Mouse (Mus musculus): Measurements from ENCODE around the gene Cttnbp2. TPM values are rescaled to one million over a fixed set of nuclear protein-coding genes. Genes with fewer than 3 reads are reported as not detected.

The Cttnbp2 gene
- 1 to 10 TPM; 6.3 to 6.8 TPM for total RNA-seq (2021)

DNA sequence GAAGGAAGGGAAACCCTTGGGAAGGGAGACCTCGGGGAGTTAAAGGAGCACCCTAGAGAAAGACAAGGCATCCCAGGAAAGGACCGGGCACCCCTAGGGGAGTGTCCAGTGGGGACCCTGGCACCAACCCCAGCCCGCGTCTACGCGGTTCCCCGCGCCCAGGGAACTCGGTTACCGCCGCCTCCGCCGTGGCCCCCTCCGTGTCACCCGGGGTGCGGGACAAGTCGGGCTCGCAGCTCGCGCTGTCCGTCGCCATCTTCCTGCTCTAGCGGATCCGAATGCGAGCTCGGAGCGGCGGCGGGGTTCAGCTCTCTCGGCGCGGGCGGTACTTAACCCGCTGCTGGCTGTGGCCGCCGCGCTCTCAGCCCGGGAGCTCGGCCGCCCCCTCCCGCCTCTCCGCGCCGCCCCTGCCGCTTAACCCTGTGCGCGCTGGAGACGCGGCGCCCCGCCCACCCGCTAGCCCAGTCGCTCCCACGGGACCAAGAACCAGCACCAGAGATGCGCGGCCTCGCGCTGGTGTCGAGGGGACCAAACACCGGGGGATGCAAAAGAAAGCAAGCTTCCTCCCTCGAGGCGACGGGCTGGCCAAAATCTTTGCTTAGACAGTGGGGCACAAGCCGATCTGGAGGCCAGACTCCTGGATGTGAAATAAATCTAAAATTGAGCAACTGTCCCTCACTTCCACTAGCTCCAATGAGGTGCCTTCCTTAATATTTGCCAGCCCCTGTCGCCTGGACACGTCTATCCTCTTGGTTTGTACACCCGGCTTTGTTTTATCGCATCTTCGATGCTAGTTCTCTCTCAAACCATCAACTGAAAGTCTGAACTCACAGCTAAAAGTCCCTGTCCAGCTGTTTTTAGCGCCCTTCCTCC lies at the start of gene Cttnbp2:
Gene Cttnbp2 (minus strand): TSS at position 364 of the 873 bp plus-strand sequence.
- peak; percentile 76 for DNase-seq

DNA sequence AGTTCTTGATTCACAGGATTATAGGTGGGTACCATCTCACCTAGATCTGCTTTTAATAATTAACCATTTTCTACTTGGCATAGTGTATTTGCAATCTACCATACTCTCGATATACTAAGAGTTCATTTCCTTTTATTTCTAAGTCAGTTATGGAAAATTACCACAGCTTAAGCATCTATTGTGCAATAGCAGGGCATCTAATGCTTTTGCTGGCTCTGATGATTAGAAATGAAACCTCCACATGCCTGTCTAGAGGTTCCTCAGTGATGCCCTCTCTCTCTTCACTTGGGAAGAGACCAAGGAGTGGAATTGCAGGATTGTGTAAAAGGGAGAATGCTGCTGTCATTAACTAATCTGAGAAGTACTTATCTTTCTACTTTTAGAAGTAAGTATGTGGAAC lies 44.4 kb upstream of the Cttnbp2 start:
- DNase-seq: no peak

DNA sequence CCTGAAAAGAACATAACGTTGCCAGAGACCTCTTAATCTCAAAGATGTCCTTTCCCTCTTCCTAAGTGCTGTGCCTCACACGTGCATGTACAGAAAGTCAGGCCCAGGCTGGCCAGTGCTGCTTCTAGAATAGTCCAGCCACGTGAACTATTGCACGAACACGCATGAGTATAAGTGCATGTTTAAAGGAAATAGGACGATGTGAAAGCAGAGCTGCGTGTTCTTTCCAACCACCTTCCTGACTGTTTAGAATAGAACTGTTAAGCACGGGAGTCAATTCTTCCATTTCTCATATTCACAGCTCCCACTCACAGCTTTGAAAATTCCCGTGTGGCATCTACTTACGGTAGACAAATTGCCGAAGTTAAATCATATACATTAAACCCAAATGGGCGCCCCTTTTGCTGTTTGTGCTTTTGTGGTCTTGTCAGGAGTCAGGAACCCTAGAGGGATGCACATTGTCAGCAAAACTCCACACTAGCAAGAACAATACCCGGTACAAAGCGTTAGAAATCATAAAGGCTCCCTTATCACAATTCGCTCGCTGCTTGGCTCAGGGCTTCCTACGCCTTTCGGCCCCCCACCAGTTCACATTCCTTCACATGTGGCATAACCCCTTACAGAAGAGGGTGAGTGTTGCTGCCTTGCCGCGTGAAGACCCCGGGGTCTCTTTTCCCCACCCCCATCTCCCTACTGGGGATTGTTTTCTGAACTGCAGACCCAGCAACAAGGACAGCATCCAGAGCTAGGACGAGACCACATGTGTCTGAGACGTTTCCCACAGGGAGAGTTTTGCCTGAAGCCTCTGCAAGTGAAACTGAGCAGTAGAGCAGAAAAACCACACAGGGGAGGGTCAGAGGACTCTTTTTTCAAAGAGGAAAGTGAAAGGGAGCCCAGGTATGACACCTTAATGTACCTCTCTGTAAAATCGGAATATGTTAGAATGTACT lies 33.1 kb upstream of the Cttnbp2 start:
- no peak for DNase-seq

DNA sequence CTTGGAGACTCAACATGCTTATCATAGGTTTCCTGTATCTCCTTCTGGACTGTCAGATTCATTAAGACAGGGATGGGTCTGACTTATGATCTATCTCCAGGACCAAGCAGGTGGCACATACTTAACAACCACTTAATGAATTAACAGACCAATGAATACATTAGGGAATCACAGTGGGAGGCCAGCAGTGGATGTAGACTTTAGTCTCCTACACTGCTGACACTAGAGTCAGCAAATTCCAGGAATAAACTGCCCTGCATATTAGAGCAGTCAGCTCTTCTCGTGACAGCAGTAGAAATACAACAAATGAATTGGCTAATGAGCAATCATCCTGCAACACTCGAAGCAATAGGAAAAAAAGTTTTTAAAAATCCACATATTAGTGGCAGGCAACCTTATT lies 29.2 kb upstream of the Cttnbp2 start:
- DNase-seq: no peak

DNA sequence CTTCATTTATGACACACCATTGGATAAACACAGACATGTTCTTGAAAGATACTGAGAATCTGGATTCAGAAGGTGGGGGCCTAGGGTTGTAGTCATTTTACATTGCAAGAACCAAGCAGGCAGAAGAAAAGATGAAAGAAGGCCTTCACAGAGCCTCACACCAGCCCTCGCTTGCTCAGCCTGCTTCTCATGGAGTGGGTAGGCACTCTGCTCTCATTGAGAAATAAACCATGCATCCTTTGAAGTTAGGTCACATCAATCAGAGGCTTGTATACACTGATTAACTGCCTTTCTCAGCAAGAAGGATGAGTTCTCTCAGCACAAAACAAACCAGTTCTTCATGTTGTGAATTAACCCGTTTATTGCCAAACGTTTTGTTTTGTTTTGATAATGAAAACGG lies 25.8 kb upstream of the Cttnbp2 start:
- DNase-seq: no peak

DNA sequence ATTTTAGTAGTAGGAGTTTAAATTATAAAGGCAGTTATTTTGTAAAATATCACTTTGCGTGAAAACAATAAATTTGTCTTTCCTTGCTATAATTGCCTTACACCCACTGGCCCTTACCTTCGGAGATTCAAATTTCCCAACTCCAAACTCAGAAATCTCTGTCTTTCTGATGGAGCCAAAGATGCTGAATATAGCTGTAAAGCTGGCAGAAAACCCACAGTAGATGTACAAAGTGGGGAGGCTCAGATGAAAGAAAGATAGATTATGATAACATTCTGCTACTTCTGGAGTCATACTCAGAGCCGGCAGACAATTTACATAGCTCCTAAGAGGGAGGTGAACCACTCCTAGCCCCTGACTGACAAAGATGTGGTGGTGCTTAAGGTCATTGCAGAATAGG lies 15.8 kb upstream of the Cttnbp2 start:
- no peak for DNase-seq

DNA sequence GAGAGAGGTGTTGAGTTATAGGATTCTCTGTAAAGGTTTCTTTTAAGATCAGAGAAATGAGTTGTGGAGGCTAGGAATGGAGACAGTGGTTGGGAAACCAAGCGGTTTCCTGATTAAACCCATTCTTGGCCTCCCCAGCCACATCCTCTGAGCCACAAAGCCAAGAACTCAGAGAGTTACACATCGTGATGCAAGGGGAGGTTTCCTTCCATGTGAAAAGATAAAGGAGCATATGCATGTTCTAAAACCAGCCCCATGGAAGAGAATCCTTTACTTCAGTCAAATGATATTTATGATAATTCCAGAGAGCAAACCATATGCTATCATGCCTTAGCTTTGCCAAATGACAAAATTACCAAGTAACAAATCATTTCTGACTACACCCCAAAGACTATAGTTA lies 3.0 kb upstream of the Cttnbp2 start:
- no peak for DNase-seq

DNA sequence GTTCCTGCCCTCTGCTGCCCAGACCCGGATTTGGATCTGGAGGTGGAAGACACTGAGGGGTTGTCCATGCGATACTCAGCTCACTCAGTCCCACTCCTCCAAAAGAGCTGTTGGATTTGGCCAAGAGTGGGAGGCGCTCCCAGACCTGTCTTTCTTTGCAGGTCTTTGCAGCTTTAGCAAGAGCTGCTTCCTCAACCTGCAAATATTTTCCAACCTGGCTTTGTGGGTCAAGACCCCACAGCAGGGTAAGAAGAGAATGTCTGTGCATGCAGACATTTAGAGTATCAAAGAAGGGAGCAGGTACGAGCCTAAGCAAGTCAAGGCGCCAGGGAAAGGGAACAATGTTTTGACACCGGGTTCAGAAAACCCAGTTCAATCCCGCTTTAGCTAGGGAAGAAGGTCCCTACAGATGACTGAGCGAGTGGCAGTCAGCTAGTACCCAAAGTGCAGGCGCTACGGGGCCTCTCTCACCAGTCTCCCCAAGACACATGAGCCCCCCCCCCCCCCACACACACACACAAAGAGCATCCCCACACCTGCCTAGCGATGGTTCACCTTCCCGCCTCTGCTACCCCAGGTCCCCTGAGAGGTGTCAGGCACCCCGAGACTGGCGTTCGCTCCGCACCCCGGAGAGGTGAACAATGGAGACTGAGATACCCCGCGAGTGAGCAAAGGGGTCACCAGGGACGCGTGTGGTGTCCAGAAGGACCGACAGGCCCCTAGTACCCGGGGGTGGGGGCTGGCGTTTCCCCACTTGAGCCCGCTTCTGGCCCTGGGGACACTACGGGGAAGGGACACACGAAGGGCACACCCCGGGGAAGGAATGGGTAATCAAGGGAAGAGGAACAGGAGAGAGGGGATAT lies 801 bp downstream of the Cttnbp2 start:
- peak; percentile 20 for DNase-seq

DNA sequence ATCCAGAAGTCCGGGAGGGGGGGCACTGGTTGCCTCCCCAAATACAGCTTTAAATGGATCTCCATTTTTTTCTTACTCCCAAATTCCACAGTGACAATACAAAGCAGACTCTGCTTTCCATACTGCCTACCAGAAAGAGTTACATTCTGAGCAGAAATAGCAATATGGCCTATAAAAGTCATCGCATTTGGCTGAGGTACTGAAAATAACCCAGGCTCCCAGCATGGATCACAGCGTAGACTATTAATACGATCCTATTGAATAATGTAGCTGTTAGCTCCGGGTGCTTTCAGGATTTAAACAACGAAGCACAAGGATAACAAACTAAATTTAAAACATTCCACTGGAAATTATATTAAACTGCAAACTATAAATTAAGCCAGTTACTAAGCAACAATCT lies 2.8 kb downstream of the Cttnbp2 start:
- no peak for DNase-seq

DNA sequence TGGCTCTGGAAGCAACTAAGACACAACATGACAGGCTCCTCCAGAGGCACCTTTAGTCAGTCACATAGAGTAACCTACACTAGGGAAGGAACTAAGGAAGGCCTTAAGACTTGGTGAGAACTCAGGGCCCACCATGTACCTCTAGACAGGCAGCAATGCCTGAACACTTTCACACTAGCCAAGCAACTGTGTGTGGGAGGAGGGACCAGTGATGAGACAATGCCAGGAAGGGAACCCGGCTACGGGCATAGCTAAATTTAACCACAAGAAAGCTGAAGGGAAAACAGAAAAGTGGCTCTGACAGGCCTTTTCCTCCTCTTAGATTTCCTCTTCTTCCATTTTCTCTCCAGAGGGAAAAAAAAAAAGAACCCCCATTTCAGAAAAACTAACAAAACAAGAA lies 6.6 kb downstream of the Cttnbp2 start:
- DNase-seq: peak; percentile 11

DNA sequence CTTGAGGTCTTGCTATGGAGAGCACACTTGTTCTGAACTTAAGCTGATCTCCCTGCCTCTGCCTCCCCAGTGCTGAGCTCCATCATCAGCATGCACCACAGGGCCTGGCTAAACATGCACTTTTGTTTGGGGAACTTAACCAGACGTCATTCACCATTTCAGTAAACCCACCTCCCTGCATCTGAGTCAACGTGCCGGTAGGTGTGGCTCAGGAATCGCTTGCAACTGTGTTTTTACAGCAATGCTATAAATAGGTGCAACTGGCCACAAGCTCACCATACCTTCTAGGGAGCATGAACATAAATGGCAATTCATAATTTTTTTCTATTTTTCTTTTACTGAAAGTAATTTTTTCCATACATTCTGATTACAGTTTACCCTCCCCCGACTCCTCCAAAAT lies 14.8 kb downstream of the Cttnbp2 start:
- no peak for DNase-seq

DNA sequence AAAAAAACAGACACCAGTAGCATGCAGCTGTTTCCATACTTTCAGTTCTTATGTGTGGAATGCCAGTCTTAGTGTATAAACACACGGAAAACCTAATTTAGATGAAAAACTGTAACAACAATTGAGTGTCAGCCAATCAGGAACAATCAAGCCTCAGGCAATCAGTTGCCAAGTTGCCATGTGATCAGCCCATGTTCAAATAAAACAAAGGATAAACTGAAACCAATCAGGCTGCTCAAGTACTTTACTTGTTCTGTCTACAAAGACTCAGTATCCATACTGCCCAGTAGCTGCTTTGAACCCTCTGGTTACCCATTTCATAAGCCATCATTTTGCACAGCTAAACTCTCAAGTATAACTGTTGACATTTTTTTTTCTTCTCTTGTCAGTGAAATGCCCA lies 21.7 kb downstream of the Cttnbp2 start:
- DNase-seq: no peak

DNA sequence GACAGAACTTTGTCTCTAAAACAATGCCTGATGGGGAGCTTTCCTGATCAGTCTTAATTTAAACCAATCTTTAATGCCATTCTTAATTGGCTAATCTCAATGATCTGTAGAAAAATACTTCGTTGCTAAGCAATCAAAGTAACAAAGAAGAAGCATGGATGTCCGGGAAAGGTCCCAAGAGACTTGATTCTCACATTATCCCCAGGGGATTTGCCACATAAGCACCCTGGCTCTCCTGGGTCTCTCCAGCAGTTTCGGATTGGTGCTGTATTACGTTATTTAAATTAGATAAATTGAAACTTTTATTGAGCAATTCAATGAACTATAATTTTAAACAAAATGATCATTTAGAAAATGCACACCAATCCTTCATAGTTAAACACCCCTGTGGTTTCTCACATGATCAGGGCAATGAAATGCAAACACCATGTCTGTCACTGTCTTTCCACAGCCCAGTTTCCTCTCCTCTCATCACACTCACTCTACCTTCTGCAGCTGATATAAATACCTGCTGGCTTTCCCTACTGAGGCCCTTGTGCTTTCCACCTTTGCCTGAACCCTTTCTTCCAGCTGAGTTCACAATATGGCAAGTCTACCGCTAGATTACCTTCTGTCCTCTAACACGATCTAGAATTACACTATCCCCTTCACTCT lies 22.3 kb downstream of the Cttnbp2 start:
- DNase-seq: no peak

DNA sequence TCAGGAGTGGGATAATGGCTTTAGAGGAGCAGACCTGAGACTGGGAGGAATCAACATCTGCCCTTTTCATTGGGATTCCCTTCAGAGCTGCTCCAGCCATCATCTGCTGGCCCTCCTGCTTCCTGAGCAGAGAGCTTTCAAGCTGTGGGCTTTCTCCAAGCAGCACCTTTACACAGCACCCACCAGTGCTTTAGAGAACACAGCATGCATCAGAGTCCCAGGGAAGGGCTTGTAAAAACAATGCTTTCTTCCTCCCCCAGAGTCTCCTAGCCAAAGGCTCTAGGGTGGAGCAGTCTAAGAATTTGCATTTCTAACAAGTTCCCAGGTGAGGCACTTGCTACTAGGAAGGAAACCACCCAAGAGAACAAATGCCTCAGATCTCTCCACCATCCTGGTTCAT lies 29.6 kb downstream of the Cttnbp2 start:
- no peak for DNase-seq

DNA sequence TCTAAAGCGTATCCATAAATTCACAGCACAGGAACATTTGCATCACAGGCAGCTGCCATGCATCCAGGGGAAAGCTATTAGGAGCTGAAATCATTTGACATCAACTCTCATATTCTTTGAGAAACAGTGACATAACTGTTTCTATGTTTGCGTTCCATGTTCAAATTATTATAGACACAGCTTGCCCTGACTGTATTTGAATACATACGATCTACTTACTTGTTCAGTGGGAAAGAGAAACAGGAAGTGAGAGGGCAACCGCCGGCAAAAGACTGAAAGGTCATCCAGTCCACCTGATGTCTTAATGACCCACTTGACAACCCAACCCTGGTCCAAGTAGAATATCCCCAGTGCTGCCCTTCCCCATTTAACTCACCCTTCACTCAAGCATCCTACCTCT lies 30.6 kb downstream of the Cttnbp2 start:
- DNase-seq: no peak

DNA sequence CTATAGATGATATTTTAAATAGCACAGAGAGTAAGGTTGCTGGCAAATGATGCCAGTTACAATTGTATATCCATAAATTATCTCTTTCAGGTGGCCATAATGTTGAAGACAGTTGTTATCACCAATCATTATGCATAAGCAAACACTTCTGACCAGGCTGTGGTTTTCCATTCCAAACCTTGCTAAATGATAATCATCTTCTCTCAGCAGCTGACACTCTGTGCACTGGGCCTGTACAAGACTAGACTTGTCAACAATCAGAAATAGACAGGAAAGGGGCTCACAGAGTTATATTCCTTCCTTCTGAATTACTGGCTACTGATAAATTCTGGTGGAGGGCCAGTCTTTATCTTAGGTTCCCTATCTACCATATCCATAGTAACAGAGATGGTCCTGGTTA lies 32.1 kb downstream of the Cttnbp2 start:
- DNase-seq: no peak

DNA sequence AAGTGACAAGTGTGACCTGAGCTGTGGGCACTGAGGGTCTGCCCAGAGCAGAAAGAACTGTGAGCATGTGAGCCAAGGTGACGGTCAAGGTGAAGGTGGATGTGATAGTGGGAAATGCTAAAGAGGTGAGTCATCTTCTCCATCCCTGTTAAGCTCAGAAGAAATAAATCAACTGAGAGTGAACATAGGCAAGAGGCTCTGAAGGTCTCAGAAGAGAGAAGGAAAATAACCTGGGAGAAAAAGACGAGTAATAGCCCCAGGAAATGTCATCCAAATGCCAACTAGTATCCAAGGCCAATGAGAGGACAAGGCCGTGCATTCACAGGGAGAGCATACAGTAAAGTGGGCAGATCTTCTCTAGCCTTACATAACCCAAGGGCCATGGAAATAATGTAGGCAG lies 32.9 kb downstream of the Cttnbp2 start:
- no peak for DNase-seq

DNA sequence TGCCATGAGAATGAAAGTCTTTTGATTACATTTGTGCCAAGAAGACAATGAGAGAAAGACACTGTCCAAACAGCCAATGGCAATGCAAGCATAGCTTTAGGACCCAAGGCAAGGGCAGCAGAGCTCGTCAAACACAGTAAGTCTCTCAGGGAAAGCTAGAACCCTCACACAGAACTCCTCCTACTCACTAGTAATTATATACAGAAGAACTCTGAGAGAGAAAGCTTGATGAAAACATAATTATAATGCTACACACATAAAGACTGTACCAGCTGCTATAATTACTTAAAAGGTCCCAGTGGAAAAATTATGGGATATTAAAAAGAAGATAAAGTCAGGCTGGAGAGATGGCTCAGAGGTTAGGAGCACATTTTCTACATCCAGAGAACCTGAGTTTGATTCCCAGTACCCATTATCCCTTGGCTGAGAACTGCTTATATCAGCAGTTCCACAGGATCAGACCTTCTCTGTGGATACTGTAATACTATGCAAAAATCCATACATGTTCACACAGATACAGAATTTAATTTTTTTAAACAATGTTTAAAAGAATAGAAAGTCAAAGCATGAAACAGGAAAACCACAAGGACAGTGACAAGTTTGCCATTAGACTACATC lies 37.2 kb downstream of the Cttnbp2 start:
- DNase-seq: no peak

DNA sequence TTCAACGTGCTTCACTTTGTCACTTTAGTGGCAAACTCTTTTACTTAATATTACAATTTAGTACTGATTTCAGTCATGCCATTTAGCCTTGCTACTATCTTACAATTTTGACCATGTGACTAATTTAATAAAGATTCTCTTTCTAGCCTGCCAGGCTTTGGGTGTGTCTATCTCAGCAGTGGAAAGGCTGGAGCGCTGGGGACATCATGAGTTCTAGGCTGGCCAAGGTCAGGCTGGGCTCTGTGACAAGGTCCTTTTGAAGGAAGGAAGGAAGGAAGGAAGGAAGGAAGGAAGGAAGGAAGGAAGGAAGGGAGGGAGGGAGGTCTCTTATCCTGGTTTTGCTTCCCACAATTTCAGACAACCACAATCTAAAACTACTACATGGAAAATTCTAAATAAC lies 39.7 kb downstream of the Cttnbp2 start:
- DNase-seq: no peak

DNA sequence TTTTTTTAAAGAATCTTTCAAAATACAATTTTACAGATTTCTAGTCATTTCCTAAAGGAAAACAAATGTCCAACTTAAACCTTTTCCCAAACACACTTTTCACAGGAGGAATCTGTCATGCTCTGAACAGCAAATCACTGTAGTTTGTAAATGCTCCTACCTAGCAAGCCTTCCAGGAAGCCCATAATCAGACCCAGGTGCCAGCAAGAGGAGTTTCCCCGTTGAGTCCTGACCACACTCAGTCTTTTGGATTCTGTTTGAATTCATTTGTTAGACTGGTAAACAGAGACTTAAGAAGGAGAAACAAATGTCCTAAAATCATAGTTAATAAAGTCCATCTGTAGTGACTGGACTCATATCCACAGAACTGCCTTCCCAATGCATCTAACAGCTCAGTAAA lies 40.1 kb downstream of the Cttnbp2 start:
- no peak for DNase-seq

DNA sequence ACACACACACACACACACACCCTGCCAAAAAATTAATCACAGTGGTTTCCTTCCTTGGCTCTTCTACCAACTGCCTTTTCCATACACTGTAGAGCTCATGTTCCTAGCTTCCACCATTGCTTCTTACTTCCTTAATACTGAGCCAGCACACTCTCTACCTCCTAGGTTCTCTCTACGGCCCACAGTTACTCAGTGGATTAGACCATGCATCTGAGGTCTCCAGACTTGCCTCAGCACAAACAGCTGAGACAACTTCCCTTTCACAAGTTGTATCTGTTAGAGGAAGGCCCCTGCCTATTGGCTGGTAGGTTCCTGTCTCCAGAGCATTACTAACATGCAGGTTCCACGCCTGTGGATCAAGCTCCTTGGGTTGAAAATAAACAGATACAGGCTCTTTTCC lies 45.4 kb downstream of the Cttnbp2 start:
- no peak for DNase-seq

DNA sequence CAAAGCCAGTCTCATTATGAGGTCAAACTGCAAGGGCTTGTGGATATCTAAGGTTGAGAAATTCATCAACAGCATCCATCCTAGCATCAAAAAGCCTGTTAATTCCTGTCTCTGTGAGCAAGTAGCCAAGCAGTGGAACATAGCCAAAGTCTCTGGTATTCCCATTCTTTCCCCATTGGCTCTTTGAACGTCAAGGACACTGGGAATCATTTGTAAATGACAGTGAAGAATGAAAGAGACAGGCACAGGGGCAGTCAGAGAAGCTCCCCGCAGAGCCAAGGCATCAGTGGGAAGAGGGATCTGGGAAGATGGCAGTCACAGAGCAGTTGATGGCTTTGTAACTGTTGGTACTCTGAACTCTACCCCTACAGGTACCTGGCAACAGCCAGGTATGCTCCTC lies 46.9 kb downstream of the Cttnbp2 start:
- no peak for DNase-seq
